Mouse (Mus musculus) spleen, adult 2 months (tissue): ENCODE measurements at regions not wholly inside any gene's neighbourhood (a gene's known extent, or its start where the extent isn't known, plus 50 kb on each side); places are given as distances from the start of the nearest gene placed in this dataset.

Experiments
- CTCF ChIP-seq: fragments of 200-500 bp; IDR thresholded peaks from 2 replicates; pipeline ENCODE4 v1.5.1; 2011; ENCODE audit warnings: mild to moderate bottlenecking, inconsistent platforms; ENCODE audit not compliant: insufficient read depth, insufficient read length, insufficient replicate concordance; ENCODE audit errors: extremely low read depth
- POLR2A ChIP-seq: fragments of 200-500 bp; IDR thresholded peaks from 2 replicates; pipeline ENCODE4 v1.6.1; 2011; ENCODE audit warnings: low read depth, low read length, inconsistent platforms

- TF ChIP-seq POLR2A (no peak), CTCF (no peak)
These were observed 179.5 kb upstream of the Gypa start for GRCm38 (mm10) chr8:80313883-80314635.
